Mouse (Mus musculus): ENCODE data around the gene Capg. TPM values are rescaled to one million over a fixed set of nuclear protein-coding genes. Genes with fewer than 3 reads are reported as not detected.
"Not testable (repeated sequence)": the region's sequence is repeated elsewhere in the genome, so short reads cannot be mapped to it uniquely, and the experiment has no call there.

Gene Capg
- total RNA-seq, 1 experiment from 2014 or later = 56.4 TPM

DNA sequence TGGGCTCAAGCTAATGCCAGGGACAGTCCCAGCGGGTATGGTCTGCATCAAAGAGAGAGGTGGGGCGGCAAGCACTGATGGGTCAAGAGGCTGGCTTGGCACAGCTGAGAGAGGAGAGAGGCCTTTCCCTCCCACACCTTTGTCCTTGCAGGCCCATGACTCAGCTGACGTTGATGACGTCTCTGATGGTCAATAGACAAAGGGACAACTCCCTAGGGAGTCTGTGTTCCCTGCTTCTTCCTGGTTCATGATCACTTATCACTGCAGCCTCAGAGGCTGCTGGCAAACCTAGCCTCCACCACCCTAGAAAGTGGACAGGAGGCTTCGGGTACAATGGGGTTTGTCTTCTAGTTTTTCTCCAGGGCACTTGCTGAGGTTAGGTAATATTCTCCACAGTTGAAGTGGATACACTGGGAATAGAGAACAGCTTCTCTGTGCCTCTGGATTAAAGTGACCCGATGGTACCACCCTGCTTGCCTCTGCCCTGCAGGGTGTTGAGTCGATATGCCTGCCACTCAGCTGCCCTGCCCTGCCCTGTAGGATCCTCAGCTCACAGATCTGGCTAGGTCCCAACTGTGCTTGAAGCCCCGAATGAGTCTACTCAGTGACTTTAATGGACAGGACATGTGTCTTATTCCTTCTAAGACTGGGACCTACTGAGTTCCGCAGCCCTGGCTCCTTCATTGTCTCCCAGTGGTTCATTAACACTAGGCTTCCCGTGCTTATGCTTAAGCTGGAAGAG lies 15.6 kb upstream of the Capg start:
- ATAC-seq (replicated peaks; ENCODE audit: low read depth, poor library complexity, severe bottlenecking) = no peak

- no peak for ATAC-seq (replicated peaks; ENCODE audit: low read depth, poor library complexity, severe bottlenecking)
These were observed 11.6 kb upstream of the Capg start for GRCm38 (mm10) chr6:72532580-72532979.

GRCm38 (mm10) chr6:72533555-72533954 lies 10.6 kb upstream of the Capg start:
- not testable (repeated sequence) for ATAC-seq (replicated peaks; ENCODE audit: low read depth, poor library complexity, severe bottlenecking)

GRCm38 (mm10) chr6:72534035-72534809 lies 10.0 kb upstream of the Capg start:
- ATAC-seq (replicated peaks; ENCODE audit: low read depth, poor library complexity, severe bottlenecking) = peak; percentile 56

GRCm38 (mm10) chr6:72535165-72535564 lies 9.0 kb upstream of the Capg start:
- ATAC-seq (replicated peaks; ENCODE audit: low read depth, poor library complexity, severe bottlenecking) = peak; percentile 50

DNA sequence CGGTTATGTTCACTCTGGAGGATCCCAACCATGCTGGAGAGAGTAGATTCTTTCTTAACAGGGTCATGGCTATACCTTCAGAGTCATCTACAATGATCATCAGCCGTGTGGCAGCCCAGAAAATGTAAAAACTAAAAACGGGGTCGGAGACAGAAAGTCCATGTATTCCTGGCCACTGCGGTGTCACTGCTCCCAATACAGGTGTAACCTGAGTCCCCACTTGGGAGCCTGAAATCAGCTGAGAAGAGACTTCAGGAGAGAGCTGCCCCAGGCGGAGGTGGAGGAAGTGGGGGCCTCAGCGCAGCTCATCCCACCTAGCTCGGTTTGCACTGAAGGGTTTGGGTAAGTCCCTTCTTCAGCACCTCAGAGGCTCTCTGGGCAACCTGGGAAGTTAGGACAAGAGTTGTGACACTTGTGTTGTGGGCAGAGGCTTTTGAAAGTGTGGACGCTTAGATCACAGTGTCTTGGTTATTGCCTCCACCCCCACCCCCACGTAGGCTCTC lies 6.1 kb upstream of the Capg start:
- ATAC-seq (replicated peaks; ENCODE audit: low read depth, poor library complexity, severe bottlenecking) = no peak

DNA sequence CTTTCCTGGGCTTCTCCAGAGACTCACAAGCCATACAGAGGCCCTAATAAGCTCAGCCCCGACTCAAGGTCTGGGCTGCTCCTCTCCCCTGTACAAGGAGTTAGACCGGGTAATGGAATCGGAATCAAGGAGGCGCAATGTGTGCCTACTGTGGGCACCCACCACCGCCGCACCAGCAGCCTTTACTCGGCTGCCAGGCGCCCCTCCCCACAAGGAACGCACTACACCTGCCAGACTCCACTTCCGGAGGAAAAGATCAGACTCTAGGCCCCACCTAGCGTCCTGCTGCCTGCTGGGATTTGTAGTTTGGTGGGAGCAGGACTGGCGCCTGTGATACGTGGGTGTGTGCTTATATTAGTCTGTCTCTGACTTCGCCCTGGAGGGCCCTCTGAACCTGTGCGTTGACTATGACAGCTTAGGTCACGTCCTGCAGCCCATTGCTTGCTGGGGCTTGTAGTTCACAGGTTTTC lies 5.6 kb upstream of the Capg start:
- ATAC-seq (replicated peaks; ENCODE audit: low read depth, poor library complexity, severe bottlenecking) = peak; percentile 86

DNA sequence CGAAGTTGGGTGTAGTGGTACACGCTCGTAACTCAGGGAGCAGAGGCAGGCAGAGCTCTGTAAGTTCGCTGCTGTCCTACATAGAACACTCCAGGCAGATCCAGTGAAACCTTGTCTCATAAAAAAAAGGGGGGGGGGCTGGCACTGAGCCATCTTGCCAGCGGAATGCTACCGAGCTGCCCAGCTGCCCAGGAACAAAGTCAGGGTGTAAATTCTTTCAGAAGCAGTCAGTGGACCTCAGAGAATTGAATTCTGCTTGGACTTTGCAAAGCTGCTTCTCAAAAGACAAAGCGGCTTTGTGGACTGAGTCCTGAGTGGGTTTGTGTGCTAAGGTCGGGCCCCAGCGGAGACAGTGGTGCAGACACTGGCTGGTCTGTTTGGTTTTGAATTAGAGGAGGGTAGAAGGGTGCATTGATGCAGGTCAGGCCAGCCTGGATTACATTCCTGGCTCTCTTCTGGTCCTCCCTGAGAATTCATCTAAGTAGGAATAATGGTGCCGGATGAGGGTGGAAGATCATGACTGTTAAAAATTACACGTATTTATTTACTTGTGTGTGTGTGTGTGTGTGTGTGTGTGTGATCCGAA lies 833 bp upstream of the Capg start:
- no peak for ATAC-seq (replicated peaks; ENCODE audit: low read depth, poor library complexity, severe bottlenecking)

DNA sequence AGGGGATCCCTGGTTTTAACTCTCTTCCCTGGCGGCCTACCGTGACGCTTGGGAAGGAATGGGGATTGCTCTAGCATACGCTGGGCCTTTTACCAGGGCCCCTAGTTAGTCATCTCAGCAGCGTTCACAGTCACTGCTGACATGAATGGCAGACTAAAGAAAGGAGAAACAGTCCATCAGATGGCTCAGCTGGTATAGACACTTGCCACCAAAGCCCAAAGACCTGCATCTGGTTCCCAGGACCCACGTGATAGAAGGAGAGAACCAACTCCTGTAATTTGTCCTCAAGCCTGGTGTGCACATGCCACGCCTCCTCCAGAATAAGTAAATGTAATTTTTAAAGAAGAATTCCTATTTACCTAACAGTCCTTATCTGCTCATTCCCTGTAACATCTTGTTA lies 1.2 kb downstream of the Capg start:
- ATAC-seq (replicated peaks; ENCODE audit: low read depth, poor library complexity, severe bottlenecking) = no peak

- no peak for ATAC-seq (replicated peaks; ENCODE audit: low read depth, poor library complexity, severe bottlenecking)
These were observed 2.9 kb downstream of the Capg start for GRCm38 (mm10) chr6:72547121-72547520.

DNA sequence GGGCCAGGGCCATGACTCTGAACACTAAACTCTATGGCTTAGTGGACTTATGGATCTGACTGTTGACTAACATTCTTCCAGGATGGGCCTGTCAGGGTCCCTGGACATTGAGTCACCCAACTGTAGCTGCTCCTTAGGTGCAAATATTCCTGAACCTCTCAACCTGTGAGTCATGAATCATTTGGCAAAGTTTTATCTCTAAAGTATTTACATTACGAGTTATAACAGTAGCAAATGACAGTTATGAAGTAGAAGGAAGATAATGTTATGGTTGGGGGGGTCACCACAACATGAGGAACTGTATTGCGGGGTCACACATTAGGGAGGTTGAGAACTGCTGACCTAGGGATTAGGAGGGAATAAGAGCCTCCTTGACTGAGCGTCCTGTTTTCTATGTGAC lies 3.7 kb downstream of the Capg start:
- no peak for ATAC-seq (replicated peaks; ENCODE audit: low read depth, poor library complexity, severe bottlenecking)

DNA sequence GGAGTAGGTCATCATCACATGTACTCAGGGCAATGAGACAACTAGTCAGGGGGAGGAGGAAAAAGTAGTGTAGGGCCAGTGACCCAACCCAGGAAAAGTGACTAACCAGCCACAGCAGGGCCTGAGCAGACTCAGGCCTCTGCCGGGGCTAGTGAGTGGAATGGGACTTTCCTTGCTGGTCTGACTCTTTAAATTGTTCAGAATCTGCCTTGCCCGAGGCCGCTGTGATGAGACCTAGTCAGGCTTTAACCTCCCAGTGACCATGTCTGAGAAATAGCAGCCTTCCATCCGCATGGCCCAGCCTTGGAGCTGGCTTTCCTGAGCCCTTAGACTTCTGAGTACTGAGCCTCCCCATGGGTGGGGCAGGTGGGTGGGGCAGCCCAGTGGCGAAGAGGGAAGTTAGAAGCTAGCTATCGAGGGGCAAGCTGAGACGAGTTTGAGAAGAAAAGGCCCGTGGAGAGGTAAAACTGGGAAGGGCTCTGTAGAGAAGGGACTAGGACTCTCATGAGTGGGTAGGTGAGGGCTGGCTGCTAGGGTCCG lies 4.9 kb downstream of the Capg start:
- ATAC-seq (replicated peaks; ENCODE audit: low read depth, poor library complexity, severe bottlenecking) = 0 out of 2 replicates have a peak, but pooled peaks have one; percentile 26

- no peak for ATAC-seq (replicated peaks; ENCODE audit: low read depth, poor library complexity, severe bottlenecking)
These were observed 5.8 kb downstream of the Capg start for GRCm38 (mm10) chr6:72550025-72550424.

DNA sequence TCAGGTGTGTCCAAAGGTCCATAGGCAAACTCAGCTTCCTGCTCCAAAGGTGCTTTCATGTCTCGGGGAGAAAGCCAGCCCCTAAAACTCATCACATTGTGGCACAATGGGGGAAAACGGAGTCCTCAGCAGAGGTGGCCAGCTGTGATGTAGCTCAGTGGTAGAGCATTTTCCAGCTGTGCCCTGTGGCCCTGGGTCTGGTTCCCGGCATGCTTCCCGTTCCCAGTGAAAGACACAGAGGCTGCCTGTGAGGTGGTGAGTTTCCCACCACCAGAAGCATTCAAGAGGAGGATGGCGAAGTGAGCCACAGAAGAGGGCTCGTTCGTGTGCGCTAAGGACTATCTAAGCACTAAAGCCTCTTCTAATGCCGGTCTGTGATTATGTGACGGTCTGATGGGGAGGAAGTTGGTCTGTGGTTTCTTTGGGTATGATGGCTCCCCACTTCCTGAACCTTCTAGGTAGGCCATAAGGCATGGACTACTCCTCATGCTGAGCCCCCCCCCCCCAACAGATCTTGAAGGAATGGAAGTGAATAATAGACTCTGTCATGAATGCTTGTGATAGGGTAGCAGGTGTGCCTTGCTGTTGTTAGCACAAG lies 6.4 kb downstream of the Capg start:
- ATAC-seq (replicated peaks; ENCODE audit: low read depth, poor library complexity, severe bottlenecking) = peak; percentile 45

DNA sequence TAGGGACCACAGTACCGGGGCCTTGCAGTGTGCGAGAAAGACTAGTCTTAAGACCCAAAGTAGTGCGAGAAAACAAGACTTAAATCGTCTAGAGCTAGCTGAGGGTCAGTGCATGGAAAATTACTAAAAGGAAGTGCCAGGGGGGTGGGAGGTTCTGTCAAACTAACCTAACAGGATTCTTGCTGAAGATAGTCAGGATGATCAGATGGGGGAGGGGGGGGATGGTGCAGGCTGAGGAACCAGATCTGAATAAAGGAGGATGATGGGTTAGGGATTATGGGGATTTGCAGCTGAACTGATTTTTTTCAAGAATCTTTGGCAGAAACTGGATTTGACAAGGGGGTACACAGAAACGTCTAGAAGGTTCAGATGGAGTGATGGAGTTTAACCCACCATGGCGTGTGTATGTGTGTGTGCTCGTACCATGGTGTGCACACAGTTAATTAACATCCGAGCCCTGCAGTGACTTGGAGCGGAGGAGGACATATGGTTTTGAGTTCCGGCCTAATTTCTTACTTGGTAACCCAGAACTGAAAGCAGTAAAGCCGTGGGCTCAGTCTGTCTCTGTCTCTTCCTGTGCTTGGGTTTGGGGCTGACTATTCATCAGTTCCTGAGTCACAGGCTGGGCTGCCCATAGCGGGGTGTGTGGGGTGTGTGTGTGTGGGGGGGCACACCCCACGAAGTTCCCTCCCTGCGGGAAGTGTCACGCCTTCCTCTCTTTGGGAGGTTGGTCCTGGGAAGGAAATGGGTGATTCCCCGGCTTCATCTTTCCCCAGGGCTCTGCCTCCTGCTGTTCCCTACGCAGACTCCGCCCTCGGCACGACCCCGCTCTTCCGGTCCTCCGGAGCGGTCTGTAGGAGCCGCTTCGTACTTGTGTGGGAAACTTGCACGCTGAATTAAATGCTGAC lies 8.2 kb downstream of the Capg start:
- peak; percentile 78 for ATAC-seq (replicated peaks; ENCODE audit: low read depth, poor library complexity, severe bottlenecking)

DNA sequence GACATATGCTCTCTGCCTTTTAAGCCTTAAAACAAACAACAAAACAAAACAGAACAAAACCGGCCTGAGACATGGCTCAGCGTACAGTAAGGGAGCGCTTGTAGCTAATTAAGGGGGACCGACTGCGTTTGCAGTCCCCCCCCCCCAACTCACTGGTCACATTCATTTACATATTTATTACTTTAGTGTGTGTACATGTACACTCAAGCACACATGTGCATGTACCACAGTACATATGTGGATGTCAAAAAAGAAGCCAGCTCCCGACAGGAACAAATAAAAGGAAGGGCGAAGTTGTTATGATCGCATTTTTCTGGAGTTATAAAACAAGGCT lies 8.9 kb downstream of the Capg start:
- ATAC-seq (replicated peaks; ENCODE audit: low read depth, poor library complexity, severe bottlenecking) = peak; percentile 2; the same call in 1 of the 2 replicates

- no peak for ATAC-seq (replicated peaks; ENCODE audit: low read depth, poor library complexity, severe bottlenecking)
These were observed 16.6 kb downstream of the Capg start for GRCm38 (mm10) chr6:72560801-72561200.

- ATAC-seq (replicated peaks; ENCODE audit: low read depth, poor library complexity, severe bottlenecking) = no peak
These were observed 18.3 kb downstream of the Capg start for GRCm38 (mm10) chr6:72562486-72562885.

- no peak for ATAC-seq (replicated peaks; ENCODE audit: low read depth, poor library complexity, severe bottlenecking)
These were observed 18.7 kb downstream of the Capg start for GRCm38 (mm10) chr6:72562894-72563293.
